Comparison of ENCODE assay signal across 15 mouse cellular contexts in genomic region chr3:141626935-141627638, GRCm38 (mm10).
"Had no signal": no experiment of that assay in that cellular context is flagged by ENCODE, and none has a peak within 500 bp of the region (broad histone marks: within the 10 kb centered on the region; RNA-seq: fewer than 3 reads in every experiment).

No protein-coding gene starts in this region.

- H3K4me2 ChIP-seq: lung, embryonic 14.5 days; midbrain, embryonic 11.5 days; midbrain, embryonic 13.5 days; midbrain, embryonic 15.5 days; neural tube, embryonic 12.5 days; stomach, embryonic 15.5 days had no signal

- H3K9me3 ChIP-seq: megakaryocyte, embryonic 14.5 days; midbrain, embryonic 13.5 days; midbrain, embryonic 15.5 days; neural tube, embryonic 12.5 days; stomach, embryonic 15.5 days had no signal

- H3K4me1 ChIP-seq: megakaryocyte, embryonic 14.5 days; midbrain, embryonic 15.5 days; neural tube, embryonic 12.5 days; stomach, embryonic 15.5 days had no signal

- ATAC-seq: midbrain, embryonic 13.5 days; midbrain, embryonic 15.5 days had no signal

- H3K9ac ChIP-seq: lung, embryonic 14.5 days; midbrain, embryonic 13.5 days; midbrain, embryonic 15.5 days; neural tube, embryonic 12.5 days; stomach, embryonic 15.5 days had no signal

- H3K27ac ChIP-seq: midbrain, embryonic 13.5 days; midbrain, embryonic 15.5 days; neural tube, embryonic 12.5 days; stomach, embryonic 15.5 days; stomach, postnatal 0 days had no signal

- H3K27me3 ChIP-seq: megakaryocyte, embryonic 14.5 days; midbrain, embryonic 13.5 days; midbrain, embryonic 15.5 days; neural tube, embryonic 12.5 days; stomach, embryonic 15.5 days had no signal

- H3K4me3 ChIP-seq: megakaryocyte, embryonic 14.5 days; midbrain, embryonic 13.5 days; midbrain, embryonic 15.5 days; neural tube, embryonic 12.5 days; stomach, embryonic 15.5 days had no signal

- H3K36me3 ChIP-seq: midbrain, embryonic 13.5 days; midbrain, embryonic 15.5 days; neural tube, embryonic 12.5 days; stomach, embryonic 15.5 days had no signal

- DNase-seq: lung, adult 18-20 months; lung, embryonic 14.5 days; lung, postnatal 10 days; lung, postnatal 4 days; right cerebral cortex, postnatal 14 days; thymus, adult 2 months; thymus, postnatal 14 days; thymus, postnatal 36 days had no signal
